Mouse (Mus musculus) CH12.LX (cell line): ENCODE data around the gene Lrrc29.
A peak's percentile ranks its signal among the peaks of the same experiment; 100 is the strongest.

Experiments used
- CTCF ChIP-seq, 2 experiments: IDR thresholded peaks in 1 of 2; conservative IDR thresholded peaks in 1 of 2; 2 replicates each; pipeline ENCODE4 v1.5.1; 2011 to 2012; ENCODE audit warnings: low read depth in 2 of 2, low read length in 2 of 2, improper control_type of control experiment in 1 of 2, inconsistent platforms in 1 of 2, mild to moderate bottlenecking in 1 of 2, moderate library complexity in 1 of 2
- JUND ChIP-seq: conservative IDR thresholded peaks from 2 replicates; pipeline ENCODE4 v1.6.1; 2011; ENCODE audit warnings: low read depth, low read length, improper control_type of control experiment
- POLR2A ChIP-seq: IDR thresholded peaks from 2 replicates; pipeline ENCODE4 v1.6.1; 2011; ENCODE audit warnings: low read depth, mild to moderate bottlenecking, improper control_type of control experiment, low read length
- SIN3A ChIP-seq: IDR thresholded peaks from 2 replicates; pipeline ENCODE4 v1.6.1; 2012; ENCODE audit warnings: low read length, improper control_type of control experiment, inconsistent platforms

GRCm38 (mm10) chr8:105326141-105326672 is at the start of gene Lrrc29, which contains the start of gene Tmem208:
- no peak for TF ChIP-seq JUND
- peak; percentile 97 for TF ChIP-seq POLR2A
- TF ChIP-seq CTCF (conservative IDR thresholded peaks at IDR 0.05 in 1 of 2, IDR thresholded peaks at IDR 0.05 in 1 of 2; ENCODE audit: low read depth in 2 of 2, low read length in 2 of 2) = peak in 1 of 2 experiments; percentile 64; a peak in 2 of 4 replicates
- TF ChIP-seq SIN3A = peak; percentile 88
